Mouse (Mus musculus) megakaryocyte, embryonic 14.5 days (primary cell): ENCODE measurements around the gene Necap1.

Experiments used
- FLI1 ChIP-seq: IDR thresholded peaks from 2 replicates; pipeline ENCODE4 v1.6.1; 2012; ENCODE audit warnings: low read length, inconsistent platforms, mixed read lengths
- GATA1 ChIP-seq: IDR thresholded peaks from 3 replicates; pipeline ENCODE4 v1.6.1; 2012; ENCODE audit warnings: mixed read lengths, low read length, inconsistent platforms, borderline replicate concordance

DNA sequence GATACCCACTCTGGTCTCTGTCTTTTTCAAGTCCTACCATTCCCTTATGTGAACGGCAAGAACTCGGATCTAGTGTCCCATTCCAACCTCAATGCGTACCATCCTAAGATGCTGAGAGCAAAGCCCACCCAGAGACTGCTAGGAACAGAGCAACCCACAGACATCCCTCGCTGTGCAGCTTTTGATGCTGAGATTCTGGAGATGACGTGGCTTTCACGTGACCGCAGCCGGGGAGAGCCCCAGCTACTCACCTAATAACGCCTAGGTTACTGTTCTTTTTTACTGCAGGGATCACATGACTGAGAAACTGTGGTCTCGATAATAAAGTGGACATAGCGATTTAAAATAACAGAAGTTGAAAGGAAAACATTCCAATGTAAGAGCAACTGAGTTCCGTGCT is 19.7 kb upstream of the Necap1 start:
- TF ChIP-seq GATA1 (no peak), FLI1 (no peak)
